In the genomic region with DNA sequence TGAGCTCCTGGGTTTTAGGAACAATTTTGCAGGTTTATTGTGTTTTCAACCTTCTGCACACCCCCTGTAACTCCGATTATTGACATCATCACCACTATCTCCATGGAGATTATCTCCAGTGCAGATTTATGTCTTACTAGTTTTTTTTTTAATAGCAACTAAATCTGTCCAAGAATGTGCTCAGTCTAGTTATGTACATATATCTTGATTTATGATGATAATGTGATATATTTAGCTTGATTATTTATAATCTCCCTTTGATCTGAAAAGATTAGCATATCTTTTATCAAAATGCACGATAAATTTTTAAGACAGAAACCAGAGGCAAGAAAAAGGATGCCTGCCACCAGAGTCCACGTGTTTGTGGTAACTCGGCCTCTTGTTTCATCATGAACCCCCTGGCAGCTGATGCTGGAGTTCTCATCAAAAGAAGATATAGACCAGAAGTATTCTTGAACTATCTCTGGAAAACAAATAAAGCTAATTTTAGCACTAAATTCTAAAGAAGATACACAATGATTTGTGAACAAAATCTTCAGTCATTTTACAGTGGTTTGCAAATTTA, we compare ENCODE assay signal across 14 mouse cellular contexts.
"Had no signal": no experiment of that assay in that cellular context is flagged by ENCODE, and none has a peak within 500 bp of the region (broad histone marks: within the 10 kb centered on the region; RNA-seq: fewer than 3 reads in every experiment).

No protein-coding gene starts in this region.

- H3K4me1 ChIP-seq: liver, embryonic 13.5 days; megakaryocyte, embryonic 14.5 days had no signal

- H3K4me2 ChIP-seq: liver, embryonic 13.5 days; midbrain, embryonic 11.5 days; midbrain, embryonic 15.5 days; neural tube, embryonic 12.5 days had no signal

- H3K27me3 ChIP-seq: liver, embryonic 13.5 days; megakaryocyte, embryonic 14.5 days; midbrain, embryonic 15.5 days; neural tube, embryonic 12.5 days had no signal

- H3K9me3 ChIP-seq: liver, embryonic 13.5 days; megakaryocyte, embryonic 14.5 days; midbrain, embryonic 15.5 days; neural tube, embryonic 12.5 days had no signal

- H3K27ac ChIP-seq: left cerebral cortex, adult 2 months; liver, embryonic 13.5 days; macrophage; midbrain, embryonic 15.5 days; neural tube, embryonic 12.5 days; stomach, postnatal 0 days had no signal

- DNase-seq: kidney, adult 8-10 months; kidney, postnatal 25 days; liver; liver, embryonic 13.5 days; liver, postnatal 0 days; thymus, postnatal 4 days had no signal

- H3K36me3 ChIP-seq: liver, embryonic 13.5 days; midbrain, embryonic 15.5 days; neural tube, embryonic 12.5 days had no signal

- ATAC-seq: inflammation-experienced regulatory T-cells, adult 6 months; liver, postnatal 0 days; midbrain, embryonic 15.5 days had no signal

- H3K9ac ChIP-seq: liver, embryonic 13.5 days; liver, postnatal 0 days; midbrain, embryonic 15.5 days; neural tube, embryonic 12.5 days had no signal

- H3K4me3 ChIP-seq: left cerebral cortex, adult 2 months; liver, embryonic 13.5 days; megakaryocyte, embryonic 14.5 days; midbrain, embryonic 15.5 days; neural tube, embryonic 12.5 days had no signal
